Mouse (Mus musculus) CH12.LX (cell line): ENCODE data around the gene Ntn1. TPM values are rescaled to one million over a fixed set of nuclear protein-coding genes. Genes with fewer than 3 reads are reported as not detected.

ENCODE experiments used
- DNase-seq: peaks from one replicate; pipeline ENCODE4 v3.0.0-alpha.2; 2013; ENCODE audit errors: extremely low read depth
- H3K27ac ChIP-seq: 2 replicates; pipeline ENCODE4 v1.5.1; 2012; ENCODE audit warnings: low read depth, mild to moderate bottlenecking, control low read depth, moderate library complexity; ENCODE audit not compliant: insufficient read depth
- H3K27me3 ChIP-seq: replicated peaks from 2 replicates; pipeline ENCODE3; 2012; ENCODE audit warnings: inconsistent platforms
- H3K36me3 ChIP-seq, 2 experiments: replicated peaks in 1 of 2; 2 replicates each; pipeline versions ENCODE3 to v1.6.1; 2012; ENCODE audit warnings: inconsistent platforms in 1 of 2, low read length in 1 of 2, mild to moderate bottlenecking in 1 of 2, mixed read lengths in 1 of 2, moderate library complexity in 1 of 2; ENCODE audit not compliant: control insufficient read depth in 1 of 2, insufficient read depth in 1 of 2
- H3K4me1 ChIP-seq, 2 experiments: 2 replicates each; pipeline ENCODE4 v1.6.1; 2012; ENCODE audit warnings: inconsistent platforms in 1 of 2, moderate library complexity in 1 of 2; ENCODE audit not compliant: insufficient read depth in 2 of 2, control insufficient read depth in 1 of 2
- H3K4me2 ChIP-seq: 2 replicates; pipeline ENCODE4 v1.6.1; 2012; ENCODE audit warnings: low read depth, mild to moderate bottlenecking, control low read depth; ENCODE audit not compliant: poor library complexity, insufficient read depth, severe bottlenecking
- H3K4me3 ChIP-seq, 3 experiments: fragments of 150-350 bp in 1 of 3; sonication (generic) in 1 of 3; replicated peaks in 1 of 3; 2 replicates each; pipeline versions ENCODE3 to v1.5.1; 2011 to 2012; ENCODE audit warnings: low read depth in 2 of 3, low read length in 2 of 3, mild to moderate bottlenecking in 2 of 3, moderate library complexity in 2 of 3, control low read depth in 1 of 3, improper control_type of control experiment in 1 of 3, inconsistent platforms in 1 of 3, mixed read lengths in 1 of 3; ENCODE audit not compliant: poor library complexity in 1 of 3
- H3K79me2 ChIP-seq: replicated peaks from 2 replicates; pipeline ENCODE4 v1.6.1; 2012; ENCODE audit warnings: mild to moderate bottlenecking, moderate library complexity; ENCODE audit not compliant: control insufficient read depth, poor library complexity, insufficient read depth, severe bottlenecking; ENCODE audit errors: extremely low read depth
- H3K9ac ChIP-seq: 2 replicates; pipeline ENCODE4 v1.6.1; 2012; ENCODE audit warnings: low read depth, mild to moderate bottlenecking, control low read depth, moderate library complexity; ENCODE audit not compliant: insufficient read depth
- H3K9me3 ChIP-seq: replicated peaks from 2 replicates; pipeline ENCODE3; 2012; ENCODE audit warnings: low read length, inconsistent platforms, mixed read lengths
- CHD1 ChIP-seq: IDR thresholded peaks from 2 replicates; pipeline ENCODE4 v1.6.1; 2012; ENCODE audit warnings: low read depth, low read length, improper control_type of control experiment, inconsistent platforms
- ELF1 ChIP-seq: IDR thresholded peaks from 2 replicates; pipeline ENCODE4 v1.6.1; 2014; ENCODE audit warnings: low read depth, mild to moderate bottlenecking, inconsistent platforms, low read length, improper control_type of control experiment
- EP300 ChIP-seq: IDR thresholded peaks from 2 replicates; pipeline ENCODE4 v1.6.1; 2011; ENCODE audit warnings: low read length, improper control_type of control experiment
- GABPA ChIP-seq: IDR thresholded peaks from 2 replicates; pipeline ENCODE4 v1.6.1; 2012; ENCODE audit warnings: low read depth, low read length, improper control_type of control experiment, inconsistent platforms; ENCODE audit not compliant: insufficient replicate concordance
- JUND ChIP-seq: conservative IDR thresholded peaks from 2 replicates; pipeline ENCODE4 v1.6.1; 2011; ENCODE audit warnings: low read depth, low read length, improper control_type of control experiment
- KAT2A ChIP-seq: IDR thresholded peaks from 2 replicates; pipeline ENCODE4 v1.6.1; 2012; ENCODE audit warnings: low read length, improper control_type of control experiment, inconsistent platforms; ENCODE audit not compliant: insufficient replicate concordance
- MAFK ChIP-seq: IDR thresholded peaks from 2 replicates; pipeline ENCODE4 v1.6.1; 2011; ENCODE audit warnings: low read length, improper control_type of control experiment; ENCODE audit not compliant: insufficient replicate concordance
- MAZ ChIP-seq: IDR thresholded peaks from 2 replicates; pipeline ENCODE4 v1.6.1; 2012; ENCODE audit warnings: low read depth, mild to moderate bottlenecking, inconsistent platforms, low read length, improper control_type of control experiment, moderate library complexity
- MXI1 ChIP-seq: IDR thresholded peaks from 2 replicates; pipeline ENCODE4 v1.6.1; 2011; ENCODE audit warnings: mild to moderate bottlenecking, low read depth, low read length, improper control_type of control experiment
- NRF1 ChIP-seq: IDR thresholded peaks from 2 replicates; pipeline ENCODE4 v1.6.1; 2014; ENCODE audit warnings: low read depth, mild to moderate bottlenecking, inconsistent platforms, low read length, improper control_type of control experiment, moderate library complexity
- POLR2AphosphoS2 ChIP-seq: IDR thresholded peaks from 2 replicates; pipeline ENCODE4 v1.6.1; 2011; ENCODE audit warnings: low read depth, low read length, improper control_type of control experiment
- RAD21 ChIP-seq: IDR thresholded peaks from 2 replicates; pipeline ENCODE4 v1.6.1; 2011; ENCODE audit warnings: low read depth, mild to moderate bottlenecking, low read length, improper control_type of control experiment, moderate library complexity
- TBP ChIP-seq: conservative IDR thresholded peaks from 2 replicates; pipeline ENCODE4 v1.6.1; 2011; ENCODE audit warnings: low read depth, low read length, improper control_type of control experiment
- TCF12 ChIP-seq: IDR thresholded peaks from 2 replicates; pipeline ENCODE4 v1.6.1; 2014; ENCODE audit warnings: low read depth, mild to moderate bottlenecking, inconsistent platforms, low read length, improper control_type of control experiment
- UBTF ChIP-seq: IDR thresholded peaks from 2 replicates; pipeline ENCODE4 v1.6.1; 2012; ENCODE audit warnings: low read depth, mild to moderate bottlenecking, inconsistent platforms, low read length, improper control_type of control experiment, moderate library complexity
- dilution Hi-C: fragments of 300-500 bp; cut with MboI; formaldehyde crosslinking; loops from 2 replicates; pipeline ENCODE4 v1.14.3; 2020; ENCODE audit warnings: low sequenced_read_pairs; ENCODE audit not compliant: extremely low pct_unique_long_range_greater_than_20kb, extremely low pct_ligation_motif_present
- in situ Hi-C: fragments of 300-500 bp; cut with MboI; formaldehyde crosslinking; loops from 3 replicates; pipeline ENCODE4 v1.14.3; 2019; ENCODE audit warnings: low sequenced_read_pairs, low pct_ligation_motif_present, low pct_unique_long_range_greater_than_20kb, mixed read lengths
- polyA plus RNA-seq: library from polyadenylated mRNA; unstranded; fragments of >175 nt; gene quantifications from 2 replicates; pipeline ENCODE4 v1.2.1, GENCODE M21; 2012; ENCODE audit warnings: low read depth; ENCODE audit not compliant: insufficient read length
- total RNA-seq, 2 experiments: library from RNA; depleted of rRNA; stranded (reverse); fragments of 300-350 nt in 1 of 2; fragments of >200 nt in 1 of 2; gene quantifications; 2 replicates each; pipeline ENCODE4 v1.2.3; 2012 to 2014

Ntn1 gene
- total and polyA plus RNA-seq, 3 experiments, result 0.54 to 1.2 (median 0.59) TPM

DNA sequence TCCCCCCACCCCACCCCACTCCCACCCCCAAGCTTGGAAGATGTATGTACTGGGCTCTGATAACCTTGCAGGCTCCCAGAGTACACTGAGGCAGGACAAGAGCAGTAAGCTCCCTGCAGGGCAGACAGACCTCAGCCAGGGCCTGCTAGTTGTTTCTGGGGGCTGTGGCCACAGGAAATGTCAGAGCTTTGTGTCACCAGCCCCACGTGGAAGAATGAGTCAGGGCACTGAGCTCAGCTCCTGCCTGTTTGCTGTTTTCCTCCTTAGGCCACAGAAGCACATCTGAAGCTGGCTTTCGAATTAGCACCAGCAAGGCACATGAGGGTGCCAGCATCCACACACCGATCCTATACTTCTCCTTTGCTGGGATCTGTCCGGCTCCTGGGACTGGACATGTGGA, 86.8 kb downstream of the Ntn1 start:
- dilution Hi-C loops, result no loop called here
- no peaks in the 10 kb centered on the region for H3K36me3 ChIP-seq
- no peak overlapping the region for H3K27ac ChIP-seq
- H3K27me3 ChIP-seq, result no peaks in the 10 kb centered on the region
- peaks cover 5% of the 10 kb centered on the region for H3K9me3 ChIP-seq
- no peak overlapping the region for H3K9ac ChIP-seq
- H3K4me3 ChIP-seq, result no peak overlapping the region
- no peaks in the 10 kb centered on the region for H3K4me1 ChIP-seq
- no peaks in the 10 kb centered on the region for H3K79me2 ChIP-seq
- DNase-seq, result no peak
- no peak for TF ChIP-seq CHD1
- TF ChIP-seq MAZ, result no peak
- no peak for TF ChIP-seq KAT2A
- TF ChIP-seq TCF12, result no peak
- TF ChIP-seq RAD21, result no peak
- in situ Hi-C loops, result no loop called here
- H3K4me2 ChIP-seq, result no peak overlapping the region

DNA sequence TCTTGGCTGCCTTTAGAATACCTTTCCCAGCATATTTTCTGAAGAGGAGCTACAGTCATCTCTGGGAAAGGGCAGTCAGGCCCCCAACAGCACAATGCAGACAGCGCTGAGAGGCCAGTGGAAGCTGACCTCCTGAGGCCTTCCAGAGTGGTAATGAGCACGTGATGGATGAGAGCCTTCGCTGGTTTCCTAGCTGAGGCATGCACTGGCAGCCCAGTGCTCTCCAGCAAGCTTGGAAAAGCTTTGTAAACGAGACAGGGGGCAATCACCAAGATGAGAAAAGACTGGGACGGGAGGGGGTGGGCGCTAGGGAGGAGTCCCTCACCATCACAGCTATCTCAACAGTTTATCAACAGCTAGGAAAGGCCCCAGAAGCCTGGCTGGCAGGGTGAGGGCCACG, 87.6 kb downstream of the Ntn1 start:
- no peaks in the 10 kb centered on the region for H3K27me3 ChIP-seq
- no peaks in the 10 kb centered on the region for H3K79me2 ChIP-seq
- in situ Hi-C loops, result no loop called here
- H3K9me3 ChIP-seq, result peaks cover 5% of the 10 kb centered on the region
- dilution Hi-C loops, result no loop called here
- TF ChIP-seq GABPA, result no peak
- no peak for TF ChIP-seq JUND
- no peak for TF ChIP-seq UBTF
- no peak for TF ChIP-seq NRF1
- TF ChIP-seq TBP, result no peak
- TF ChIP-seq ELF1, result no peak
- no peak for TF ChIP-seq POLR2AphosphoS2
- no peak for TF ChIP-seq MXI1
- TF ChIP-seq EP300, result no peak
- TF ChIP-seq MAFK, result no peak
- no peak for TF ChIP-seq CHD1
- no peak overlapping the region for H3K27ac ChIP-seq
- no peak overlapping the region for H3K4me3 ChIP-seq
- no peak for DNase-seq
- no peaks in the 10 kb centered on the region for H3K36me3 ChIP-seq
- no peak overlapping the region for H3K9ac ChIP-seq
- no peaks in the 10 kb centered on the region for H3K4me1 ChIP-seq
- H3K4me2 ChIP-seq, result no peak overlapping the region
